Mouse (Mus musculus) forebrain, embryonic 10.5 days (tissue): ENCODE results near the gene Sorcs2. TPM values are rescaled to one million over a fixed set of nuclear protein-coding genes. Genes with fewer than 3 reads are reported as not detected.
A peak's percentile ranks its signal among the peaks of the same experiment; 100 is the strongest.

Experiments used
- DNase-seq: peaks from one replicate; pipeline ENCODE4 v3.0.0-alpha.2; 2017; ENCODE audit warnings: low spot score; ENCODE audit errors: extremely low spot score
- H3K27ac ChIP-seq: fragments of 300-500 bp; sonication (generic); 2 replicates; pipeline ENCODE4 v1.5.1; 2016; ENCODE audit warnings: mild to moderate bottlenecking
- H3K27me3 ChIP-seq: fragments of 300-500 bp; sonication (generic); 2 replicates; pipeline ENCODE4 v1.6.1; 2016; ENCODE audit warnings: mild to moderate bottlenecking; ENCODE audit not compliant: poor library complexity, severe bottlenecking
- H3K36me3 ChIP-seq: fragments of 300-500 bp; sonication (generic); replicated peaks from 2 replicates; pipeline ENCODE4 v1.6.1; 2016; ENCODE audit warnings: mild to moderate bottlenecking, moderate library complexity
- H3K4me1 ChIP-seq: fragments of 300-500 bp; sonication (generic); 2 replicates; pipeline ENCODE4 v1.6.1; 2016
- H3K4me3 ChIP-seq: fragments of 300-500 bp; sonication (generic); 2 replicates; pipeline ENCODE4 v1.5.1; 2016; ENCODE audit warnings: mild to moderate bottlenecking, moderate library complexity
- H3K9me3 ChIP-seq: fragments of 300-500 bp; sonication (generic); 2 replicates; pipeline ENCODE4 v1.6.1; 2016; ENCODE audit warnings: mild to moderate bottlenecking, moderate library complexity
- WGBS: fragments of 180-500 bp; shearing (Covaris S2); methylation state at CpG from one replicate; pipeline ENCODE4 v1.1.7; 2016; 5-methylcytosine and 5-hydroxymethylcytosine counted together
- polyA plus RNA-seq: library from polyadenylated mRNA; unstranded; fragments of >200 nt; fragmentation: Nextera tagmentation; extraction: Ambion mirVana; gene quantifications from 2 replicates; pipeline ENCODE4 v1.2.1, GENCODE M21; 2016

Gene Sorcs2
- polyA plus RNA-seq, 1 experiment from 2014 or later: 4.7 TPM

GRCm38 (mm10) chr5:36383431-36383830 lies 14.5 kb downstream of the Sorcs2 start:
- WGBS: 88% methylated on average over 4 of the region's 4 CpGs
- no peak for DNase-seq
- H3K27me3 ChIP-seq: no peaks in the 10 kb centered on the region
- peaks cover 50% of the 10 kb centered on the region for H3K4me1 ChIP-seq
- H3K27ac ChIP-seq: no peak overlapping the region
- no peaks in the 10 kb centered on the region for H3K36me3 ChIP-seq
- no peaks in the 10 kb centered on the region for H3K9me3 ChIP-seq
- H3K4me3 ChIP-seq: no peak overlapping the region

GRCm38 (mm10) chr5:36382721-36383120 lies 15.2 kb downstream of the Sorcs2 start:
- Histone ChIP-seq H3K27me3 (no peaks in the 10 kb centered on the region), H3K36me3 (no peaks in the 10 kb centered on the region), H3K9me3 (no peaks in the 10 kb centered on the region), H3K4me1 (peaks cover 50% of the 10 kb centered on the region), H3K27ac (peak overlapping the region; percentile 21; the same call in 1 of the 2 replicates), H3K4me3 (no peak overlapping the region)
- 84% methylated on average over 4 of the region's 4 CpGs for WGBS
- no peak for DNase-seq

- Histone ChIP-seq H3K27ac (peak overlapping the region; percentile 21; the same call in 1 of the 2 replicates), H3K9me3 (no peaks in the 10 kb centered on the region)
Observed at GRCm38 (mm10) chr5:36382134-36382693, 15.7 kb downstream of the Sorcs2 start.

GRCm38 (mm10) chr5:36379938-36380511 lies 17.9 kb downstream of the Sorcs2 start:
- WGBS: 86% methylated on average over 6 of the region's 6 CpGs
- Histone ChIP-seq H3K36me3 (no peaks in the 10 kb centered on the region), H3K27ac (no peak overlapping the region), H3K9me3 (no peaks in the 10 kb centered on the region), H3K27me3 (no peaks in the 10 kb centered on the region), H3K4me1 (peaks cover 52% of the 10 kb centered on the region), H3K4me3 (no peak overlapping the region)
- DNase-seq: no peak

More at GRCm38 (mm10) chr5:36382134-36382693, 15.7 kb downstream of the Sorcs2 start:
- H3K4me1 ChIP-seq: peaks cover 50% of the 10 kb centered on the region
- 51% methylated on average over 8 of the region's 8 CpGs for WGBS
- DNase-seq: no peak
- H3K27me3 ChIP-seq: no peaks in the 10 kb centered on the region
- no peaks in the 10 kb centered on the region for H3K36me3 ChIP-seq
- no peak overlapping the region for H3K4me3 ChIP-seq

- H3K27ac ChIP-seq: no peak overlapping the region; the same call in 1 of the 2 replicates
- peaks cover 52% of the 10 kb centered on the region for H3K4me1 ChIP-seq
- H3K9me3 ChIP-seq: no peaks in the 10 kb centered on the region
- H3K36me3 ChIP-seq: no peaks in the 10 kb centered on the region
- 90% methylated on average over 2 of the region's 2 CpGs for WGBS
- DNase-seq: no peak
- no peak overlapping the region for H3K4me3 ChIP-seq
- H3K27me3 ChIP-seq: no peaks in the 10 kb centered on the region
Observed at GRCm38 (mm10) chr5:36378370-36378738, 19.6 kb downstream of the Sorcs2 start.

- Histone ChIP-seq H3K4me1 (peaks cover 52% of the 10 kb centered on the region), H3K36me3 (no peaks in the 10 kb centered on the region), H3K27ac (no peak overlapping the region), H3K27me3 (no peaks in the 10 kb centered on the region), H3K9me3 (no peaks in the 10 kb centered on the region), H3K4me3 (no peak overlapping the region)
- no peak for DNase-seq
- WGBS: 87% methylated on average over 8 of the region's 8 CpGs
Observed at GRCm38 (mm10) chr5:36377456-36378369, 20.2 kb downstream of the Sorcs2 start.

- peaks cover 48% of the 10 kb centered on the region for H3K4me1 ChIP-seq
- 0 out of 2 replicates have a peak overlapping the region, but pooled peaks have one; percentile 8 for H3K27ac ChIP-seq
- H3K27me3 ChIP-seq: no peaks in the 10 kb centered on the region
Observed at GRCm38 (mm10) chr5:36375886-36376285, 22.1 kb downstream of the Sorcs2 start.

GRCm38 (mm10) chr5:36374221-36375050 lies 23.5 kb downstream of the Sorcs2 start:
- 64% methylated on average over 19 of the region's 19 CpGs for WGBS
- Histone ChIP-seq H3K4me1 (peaks cover 52% of the 10 kb centered on the region), H3K4me3 (no peak overlapping the region), H3K9me3 (no peaks in the 10 kb centered on the region), H3K27me3 (no peaks in the 10 kb centered on the region), H3K27ac (peak overlapping the region; percentile 76), H3K36me3 (no peaks in the 10 kb centered on the region)
- DNase-seq: no peak

More at GRCm38 (mm10) chr5:36375886-36376285, 22.1 kb downstream of the Sorcs2 start:
- no peaks in the 10 kb centered on the region for H3K36me3 ChIP-seq
- H3K4me3 ChIP-seq: no peak overlapping the region
- no peak for DNase-seq
- WGBS: 63% methylated on average over 8 of the region's 8 CpGs
- no peaks in the 10 kb centered on the region for H3K9me3 ChIP-seq

- DNase-seq: no peak
- Histone ChIP-seq H3K4me1 (peaks cover 63% of the 10 kb centered on the region), H3K27ac (peak overlapping the region; percentile 76), H3K27me3 (no peaks in the 10 kb centered on the region), H3K9me3 (no peaks in the 10 kb centered on the region), H3K4me3 (no peak overlapping the region), H3K36me3 (no peaks in the 10 kb centered on the region)
- WGBS: 50% methylated on average over 11 of the region's 11 CpGs
Observed at GRCm38 (mm10) chr5:36373246-36373891, 24.6 kb downstream of the Sorcs2 start.

GRCm38 (mm10) chr5:36371731-36372130 lies 26.2 kb downstream of the Sorcs2 start:
- no peak overlapping the region for H3K27ac ChIP-seq
- H3K9me3 ChIP-seq: no peaks in the 10 kb centered on the region
- WGBS: 93% methylated on average over 5 of the region's 5 CpGs
- no peaks in the 10 kb centered on the region for H3K27me3 ChIP-seq
- no peak for DNase-seq
- peaks cover 67% of the 10 kb centered on the region for H3K4me1 ChIP-seq
- no peak overlapping the region for H3K4me3 ChIP-seq
- no peaks in the 10 kb centered on the region for H3K36me3 ChIP-seq

GRCm38 (mm10) chr5:36369261-36369684 lies 28.7 kb downstream of the Sorcs2 start:
- H3K27ac ChIP-seq: peak overlapping the region; percentile 62
- H3K27me3 ChIP-seq: no peaks in the 10 kb centered on the region
- H3K36me3 ChIP-seq: no peaks in the 10 kb centered on the region
- WGBS: 50% methylated on average over 1 of the region's 1 CpGs
- H3K4me1 ChIP-seq: peaks cover 61% of the 10 kb centered on the region
- no peaks in the 10 kb centered on the region for H3K9me3 ChIP-seq
- H3K4me3 ChIP-seq: no peak overlapping the region
- DNase-seq: peak; percentile 21
